Mouse (Mus musculus) cerebellum, adult 2 months (tissue): ENCODE data around the gene Apoc2.
A peak's percentile ranks its signal among the peaks of the same experiment; 100 is the strongest.

Source experiments
- CTCF ChIP-seq: fragments of 200-500 bp; IDR thresholded peaks from 2 replicates; pipeline ENCODE4 v1.5.1; 2011; ENCODE audit warnings: low read depth, mild to moderate bottlenecking, control low read depth, low read length, moderate library complexity, borderline replicate concordance; ENCODE audit not compliant: insufficient read depth
- POLR2A ChIP-seq: fragments of 200-500 bp; IDR thresholded peaks from 2 replicates; pipeline ENCODE4 v1.6.1; 2011; ENCODE audit warnings: low read length, control low read depth, borderline replicate concordance; ENCODE audit not compliant: insufficient read depth

DNA sequence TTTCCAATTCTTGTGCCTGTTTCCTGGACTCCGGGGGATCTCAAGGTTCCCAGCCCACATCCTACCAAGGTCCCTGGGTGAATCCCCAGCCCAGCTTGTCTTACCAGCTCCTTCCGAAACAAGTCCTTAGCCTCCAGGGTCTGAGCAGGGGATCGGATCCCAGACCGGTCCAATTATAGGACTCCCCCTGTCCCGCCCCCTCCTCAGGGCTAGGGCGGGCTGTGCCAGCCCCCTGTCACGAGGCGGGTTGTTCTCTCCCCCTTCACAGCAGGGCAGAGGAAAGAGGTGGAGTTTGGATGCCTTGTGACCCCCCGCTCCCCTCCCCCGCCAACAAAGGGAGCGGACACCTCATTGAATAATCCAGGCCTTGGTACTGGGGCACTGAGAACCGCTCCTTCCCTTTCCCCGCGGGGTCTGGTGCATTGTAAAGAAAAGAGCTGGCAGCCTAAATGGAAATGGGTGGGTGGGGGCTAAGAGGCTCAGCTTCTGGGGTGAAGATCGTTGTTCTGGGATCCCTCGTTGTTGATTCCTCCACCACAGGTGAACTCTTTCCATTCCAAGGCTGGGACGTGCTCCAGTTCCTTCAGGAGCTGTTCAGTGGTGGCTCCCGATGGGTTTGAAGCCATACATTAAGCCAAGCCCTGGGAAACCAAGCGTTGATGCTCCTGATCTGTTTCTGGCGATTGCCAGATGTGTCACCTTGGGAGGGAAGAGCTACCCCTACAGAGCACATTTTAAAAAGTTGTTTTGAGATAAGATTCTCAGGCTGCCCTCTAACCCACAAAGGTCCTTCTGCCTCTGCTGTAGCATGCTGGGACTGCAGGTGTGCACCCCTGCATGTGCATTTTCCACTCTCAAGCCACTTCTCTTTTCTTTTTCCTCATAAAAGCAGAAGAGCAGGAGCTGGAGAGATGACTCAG is 21.4 kb upstream of the Apoc2 start, which contains the start of gene Apoe:
- TF ChIP-seq CTCF: no peak
- TF ChIP-seq POLR2A: peak; percentile 35; the same call in 1 of the 2 replicates
